Mouse (Mus musculus) macrophage (primary cell): ENCODE results near the gene Pkd1l2. TPM values are rescaled to one million over a fixed set of nuclear protein-coding genes. Genes with fewer than 3 reads are reported as not detected.

Experiments
- polyA plus RNA-seq: library from polyadenylated mRNA; stranded (reverse); fragments of 250-400 nt; gene quantifications from 3 replicates; pipeline ENCODE4 v1.2.4, GENCODE M21; 2018; ENCODE audit warnings: inconsistent platforms

The Pkd1l2 gene
- polyA plus RNA-seq, 1 experiment from 2014 or later, result 0.11 TPM

Other genes with a start within 250 kb of the Pkd1l2 start
- gene Cmc2, start 161.0 kb downstream of the Pkd1l2 start, polyA plus RNA-seq, result 7.6 to 14.5 TPM (median 13.8 TPM) in 3 replicates
- gene Cenpn, start 160.7 kb downstream of the Pkd1l2 start, polyA plus RNA-seq, result 2.0 to 6.7 TPM (median 4.5 TPM) in 3 replicates
- 13.1 to 14.3 TPM (median 13.5 TPM) in 3 replicates for gene Atmin, start 139.1 kb downstream of the Pkd1l2 start, polyA plus RNA-seq
- gene 1700030J22Rik, start 103.5 kb downstream of the Pkd1l2 start, polyA plus RNA-seq, result 0.57 to 1.3 TPM (median 0.98 TPM) in 3 replicates
- gene Gcsh, start 88.9 kb downstream of the Pkd1l2 start, polyA plus RNA-seq, result 26.8 to 67.0 TPM (median 34.5 TPM) in 3 replicates
- not detected in 3 replicates for gene Bco1, start 13.4 kb upstream of the Pkd1l2 start, polyA plus RNA-seq
- gene Gan, start 75.7 kb upstream of the Pkd1l2 start, polyA plus RNA-seq, result 3.9 to 4.5 TPM (median 4.4 TPM) in 3 replicates
- 47.6 to 64.8 TPM (median 62.8 TPM) in 3 replicates for gene Cmip, start 174.6 kb upstream of the Pkd1l2 start, polyA plus RNA-seq